Comparison of ENCODE assay signal across 8 mouse cellular contexts in the genomic region with DNA sequence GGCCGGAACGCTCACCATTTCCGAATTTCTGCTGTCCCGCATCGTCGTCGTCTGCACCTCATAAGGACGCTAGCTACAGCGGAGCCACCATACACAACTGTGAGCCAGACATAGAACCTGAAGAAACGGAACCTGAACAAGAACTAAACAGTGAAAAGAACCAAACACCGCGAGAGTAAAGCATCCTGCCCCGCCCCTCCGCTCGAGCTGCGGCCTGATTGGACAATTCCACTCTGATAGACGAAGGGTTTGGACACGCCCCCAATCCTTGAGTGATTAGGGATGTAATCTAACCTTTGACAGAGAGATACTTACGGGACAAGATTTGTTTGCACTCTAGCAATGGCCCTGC. TPM values are rescaled to one million over a fixed set of nuclear protein-coding genes. Genes with fewer than 3 reads are reported as not detected.
DNase-seq lines count a peak whose midpoint lies in the region; ATAC-seq and TF ChIP-seq lines count a peak whose summit lies in the region.

A gene (minus strand): TSS at position 149 of the 352 bp plus-strand sequence.

- no peak for TF ChIP-seq CTCF in gastrocnemius, adult 2 months (IDR thresholded peaks at IDR 0.05)
- TF ChIP-seq CTCF in hindbrain, postnatal 0 days (IDR thresholded peaks at IDR 0.05; ENCODE audit: low read depth) = no peak

- ATAC-seq in activated CD4-positive, CD25-positive, alpha-beta regulatory T cell, adult 4 months = peak; percentile 96
- ATAC-seq in common myeloid progenitor, adult 5-6 weeks (replicated peaks; ENCODE audit: low read depth, poor library complexity, severe bottlenecking) = peak; percentile 98
- ATAC-seq in hindbrain, postnatal 0 days = peak; percentile 95

- intact Hi-C loops in gastrocnemius, adult 2 months (cut with DNase I) = no loop called here

- H3K4me2 ChIP-seq in hindbrain, postnatal 0 days (ENCODE audit: low read depth, low read length) = peak within 1 kb of the TSS; percentile 94

- H3K36me3 ChIP-seq in hindbrain, postnatal 0 days (ENCODE audit: insufficient read depth, low read length) = no peaks in the 10 kb centered on the region

- no peaks in the 10 kb centered on the region for H3K27me3 ChIP-seq in hindbrain, postnatal 0 days (ENCODE audit: insufficient read depth, low read length)

- peak within 1 kb of the TSS; percentile 94 for H3K9ac ChIP-seq in hindbrain, postnatal 0 days (replicated peaks; ENCODE audit: low read length)

- H3K4me3 ChIP-seq in gastrocnemius, adult 2 months = peak within 1 kb of the TSS; percentile 91
- peak within 1 kb of the TSS; percentile 85 for H3K4me3 ChIP-seq in hindbrain, postnatal 0 days (ENCODE audit: low read length)

- H3K9me3 ChIP-seq in hindbrain, postnatal 0 days (ENCODE audit: low read length) = no peaks in the 10 kb centered on the region

- H3K27ac ChIP-seq in gastrocnemius, adult 2 months = peak within 1 kb of the TSS; percentile 83
- H3K27ac ChIP-seq in hindbrain, postnatal 0 days = peak within 1 kb of the TSS; percentile 85

- no peaks in the 10 kb centered on the region for H3K4me1 ChIP-seq in hindbrain, postnatal 0 days (ENCODE audit: insufficient read depth, low read length)

- peak; percentile 88 for DNase-seq in gastrocnemius, adult 2 months
- DNase-seq in hindbrain, postnatal 0 days (ENCODE audit: low spot score) = peak; percentile 95
- peak; percentile 87 to 90 for DNase-seq in left cerebral cortex, adult 18-20 months (ENCODE audit: low spot score in 2 of 2)
- peak; percentile 92 to 93 for DNase-seq in lung, postnatal 4 days
- DNase-seq in retina, postnatal 1 day = peak; percentile 94
- peak; percentile 85 to 86 for DNase-seq in urinary bladder, adult 18-20 months (ENCODE audit: low spot score in 2 of 2)

- under 1% methylated on average over 19 of the region's 19 CpGs for WGBS in hindbrain, postnatal 0 days

RNA-seq across cellular contexts. Expression of the gene that starts here (rescaled TPM):
- polyA plus RNA-seq in activated CD4-positive, CD25-positive, alpha-beta regulatory T cell, adult 4 months (2017; shearing (Covaris generic)) = 1 to 10 TPM; 4.8 to 6.9 TPM
- 2.5 and 3.0 TPM in 2 replicates for total RNA-seq in common myeloid progenitor, adult 5-6 weeks (2017)
- total RNA-seq in gastrocnemius, adult 2 months (2021) = 1 to 10 TPM; 2.2 to 2.3 TPM
- 6.6 and 7.3 TPM in 2 replicates for total RNA-seq in hindbrain, postnatal 0 days (2014; rRNA removed)
- 6.1 and 6.9 TPM in 2 replicates for polyA plus RNA-seq in hindbrain, postnatal 0 days (2015; fragmentation: Nextera tagmentation; extraction: Ambion mirVana)
- 1 to 10 TPM; 3.4 to 3.5 TPM for total RNA-seq in left cerebral cortex, adult 18-20 months (2021)

Comparison
In these comparisons a context has a peak if more than half of its experiments do, and no peak if none do; other contexts are left out.
1. Peak in every context shown above with its lines: DNase-seq, ATAC-seq, H3K4me3 ChIP-seq and H3K27ac ChIP-seq.